Mouse (Mus musculus) small intestine, adult 2 months (tissue): ENCODE results near the gene Etv3. TPM values are rescaled to one million over a fixed set of nuclear protein-coding genes. Genes with fewer than 3 reads are reported as not detected.

Experiments used
- H3K27ac ChIP-seq: fragments of 200-500 bp; 2 replicates; pipeline ENCODE4 v1.5.1; 2012; ENCODE audit warnings: low read depth, low read length, control low read depth, inconsistent platforms; ENCODE audit not compliant: insufficient read depth
- H3K27me3 ChIP-seq: fragments of 200-500 bp; 2 replicates; pipeline ENCODE4 v1.6.1; 2012; ENCODE audit warnings: mild to moderate bottlenecking, moderate library complexity, low read length, inconsistent platforms; ENCODE audit not compliant: control insufficient read depth, insufficient read depth
- H3K36me3 ChIP-seq: fragments of 200-500 bp; 2 replicates; pipeline ENCODE4 v1.6.1; 2012; ENCODE audit warnings: mild to moderate bottlenecking, low read length, control low read depth, inconsistent platforms; ENCODE audit not compliant: control insufficient read depth, insufficient read depth
- H3K4me1 ChIP-seq: fragments of 200-500 bp; 2 replicates; pipeline ENCODE4 v1.6.1; 2012; ENCODE audit warnings: low read length, inconsistent platforms, mixed read lengths; ENCODE audit not compliant: control insufficient read depth, insufficient read depth, insufficient read length
- H3K4me3 ChIP-seq: fragments of 200-500 bp; 2 replicates; pipeline ENCODE4 v1.5.1; 2012; ENCODE audit warnings: low read depth, mild to moderate bottlenecking, control low read depth, inconsistent platforms, low read length, moderate library complexity
- CTCF ChIP-seq: fragments of 200-500 bp; IDR thresholded peaks from 2 replicates; pipeline ENCODE4 v1.5.1; 2012; ENCODE audit warnings: low read depth, mild to moderate bottlenecking, control low read depth, inconsistent platforms, low read length, moderate library complexity, mixed read lengths; ENCODE audit not compliant: insufficient replicate concordance, insufficient read length; ENCODE audit errors: extremely low read depth
- POLR2A ChIP-seq: fragments of 200-500 bp; IDR thresholded peaks from 2 replicates; pipeline ENCODE4 v1.6.1; 2012; ENCODE audit warnings: low read depth, mild to moderate bottlenecking, control low read depth, inconsistent platforms, low read length, moderate library complexity
- WGBS: fragments of 180-500 bp; shearing (Covaris S2); methylation state at CpG from one replicate; pipeline ENCODE4 v1.1.7; 2018; 5-methylcytosine and 5-hydroxymethylcytosine counted together
- polyA plus RNA-seq: library from polyadenylated mRNA; depleted of rRNA; stranded (reverse); fragments of >200 nt; gene quantifications from 2 replicates; pipeline ENCODE4 v1.2.3, GENCODE M21; 2012

Gene Etv3
- polyA plus RNA-seq, 1 experiment, result 19.9 TPM

- TF ChIP-seq POLR2A (no peak), CTCF (no peak)
- no peak overlapping the region for H3K27ac ChIP-seq
- H3K27me3 ChIP-seq, result no peaks in the 10 kb centered on the region
- no peak overlapping the region for H3K4me3 ChIP-seq
- H3K4me1 ChIP-seq, result peaks cover 12% of the 10 kb centered on the region; the same call in 1 of the 2 replicates
- no peaks in the 10 kb centered on the region; the same call in 1 of the 2 replicates for H3K36me3 ChIP-seq
- 53% methylated on average over 1 of the region's 1 CpGs for WGBS
These were observed 3.4 kb upstream of the Etv3 start for GRCm38 (mm10) chr3:87521833-87522232.

- no peak for TF ChIP-seq CTCF
- no peak for TF ChIP-seq POLR2A
- WGBS, result 89% methylated on average over 9 of the region's 9 CpGs
- Histone ChIP-seq H3K4me3 (no peak overlapping the region), H3K4me1 (peaks cover 21% of the 10 kb centered on the region; the same call in 1 of the 2 replicates), H3K27ac (no peak overlapping the region), H3K36me3 (peaks cover 15% of the 10 kb centered on the region), H3K27me3 (no peaks in the 10 kb centered on the region)
These were observed 1.5 kb upstream of the Etv3 start for GRCm38 (mm10) chr3:87523701-87524100.

- Histone ChIP-seq H3K4me3 (peak overlapping the region; percentile 77), H3K27ac (peak overlapping the region; percentile 82), H3K27me3 (no peaks in the 10 kb centered on the region), H3K4me1 (peaks cover 17% of the 10 kb centered on the region; the same call in 1 of the 2 replicates), H3K36me3 (peaks cover 35% of the 10 kb centered on the region)
- TF ChIP-seq POLR2A (0 out of 2 replicates have a peak, but pooled peaks have one; percentile 28), CTCF (no peak)
- 2% methylated on average over 27 of the region's 27 CpGs for WGBS
These were observed 797 bp downstream of the Etv3 start for GRCm38 (mm10) chr3:87525837-87526570.

- Histone ChIP-seq H3K4me3 (peak overlapping the region; percentile 37; the same call in 1 of the 2 replicates), H3K27ac (peak overlapping the region; percentile 82; the same call in 1 of the 2 replicates), H3K36me3 (peaks cover 42% of the 10 kb centered on the region), H3K4me1 (peaks cover 13% of the 10 kb centered on the region; the same call in 1 of the 2 replicates), H3K27me3 (no peaks in the 10 kb centered on the region)
- TF ChIP-seq CTCF (peak; percentile 36; the same call in 1 of the 2 replicates), POLR2A (no peak)
- 48% methylated on average over 12 of the region's 12 CpGs for WGBS
These were observed 1.9 kb downstream of the Etv3 start for GRCm38 (mm10) chr3:87527139-87527538.

GRCm38 (mm10) chr3:87528021-87528420, 2.8 kb downstream of the Etv3 start:
- WGBS, result 83% methylated on average over 8 of the region's 8 CpGs
- no peak for TF ChIP-seq POLR2A
- no peak for TF ChIP-seq CTCF
- Histone ChIP-seq H3K4me3 (peak overlapping the region; percentile 13; the same call in 1 of the 2 replicates), H3K4me1 (peaks cover 15% of the 10 kb centered on the region; the same call in 1 of the 2 replicates), H3K36me3 (peaks cover 46% of the 10 kb centered on the region), H3K27ac (no peak overlapping the region; the same call in 1 of the 2 replicates), H3K27me3 (no peaks in the 10 kb centered on the region)

- peaks cover 48% of the 10 kb centered on the region for H3K36me3 ChIP-seq
- H3K4me3 ChIP-seq, result no peak overlapping the region
- peaks cover 18% of the 10 kb centered on the region; the same call in 1 of the 2 replicates for H3K4me1 ChIP-seq
- peak overlapping the region; percentile 40; the same call in 1 of the 2 replicates for H3K27ac ChIP-seq
- 83% methylated on average over 8 of the region's 8 CpGs for WGBS
- no peak for TF ChIP-seq POLR2A
- no peak for TF ChIP-seq CTCF
- no peaks in the 10 kb centered on the region for H3K27me3 ChIP-seq
These were observed 3.6 kb downstream of the Etv3 start for GRCm38 (mm10) chr3:87528841-87529240.

- no peak overlapping the region for H3K4me3 ChIP-seq
- TF ChIP-seq POLR2A (no peak), CTCF (no peak)
- peaks cover 23% of the 10 kb centered on the region; the same call in 1 of the 2 replicates for H3K4me1 ChIP-seq
- H3K27ac ChIP-seq, result no peak overlapping the region
- WGBS, result 82% methylated on average over 11 of the region's 11 CpGs
- H3K27me3 ChIP-seq, result no peaks in the 10 kb centered on the region
- peaks cover 54% of the 10 kb centered on the region for H3K36me3 ChIP-seq
These were observed 4.4 kb downstream of the Etv3 start for GRCm38 (mm10) chr3:87529568-87529967.
